Mouse (Mus musculus): Measurements from ENCODE around the gene Sf3a2.

Sf3a2 gene

DNA sequence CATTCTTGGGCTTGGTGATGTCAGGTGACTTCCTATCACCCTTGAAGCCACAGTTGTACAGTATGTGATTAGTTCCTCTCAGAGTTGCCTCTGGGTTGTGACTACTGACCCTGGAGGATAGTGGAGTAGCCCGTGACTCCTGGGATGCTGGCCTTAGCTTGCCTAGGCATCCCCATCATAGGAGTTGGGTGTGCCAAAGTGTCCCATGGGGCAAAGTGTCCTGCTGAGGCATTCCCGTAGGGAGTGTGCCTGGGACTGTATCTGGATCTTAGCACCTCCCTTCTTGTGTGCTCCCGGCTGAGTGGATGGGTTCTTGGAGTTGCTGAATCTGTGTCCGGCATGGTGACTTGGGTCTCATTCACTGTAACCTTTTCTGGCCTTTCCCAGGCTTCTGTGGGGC, 23.0 kb upstream of the Sf3a2 start:
- DNase-seq (ENCODE audit: low read depth in 2 of 2, low spot score in 2 of 2), result no peak

DNA sequence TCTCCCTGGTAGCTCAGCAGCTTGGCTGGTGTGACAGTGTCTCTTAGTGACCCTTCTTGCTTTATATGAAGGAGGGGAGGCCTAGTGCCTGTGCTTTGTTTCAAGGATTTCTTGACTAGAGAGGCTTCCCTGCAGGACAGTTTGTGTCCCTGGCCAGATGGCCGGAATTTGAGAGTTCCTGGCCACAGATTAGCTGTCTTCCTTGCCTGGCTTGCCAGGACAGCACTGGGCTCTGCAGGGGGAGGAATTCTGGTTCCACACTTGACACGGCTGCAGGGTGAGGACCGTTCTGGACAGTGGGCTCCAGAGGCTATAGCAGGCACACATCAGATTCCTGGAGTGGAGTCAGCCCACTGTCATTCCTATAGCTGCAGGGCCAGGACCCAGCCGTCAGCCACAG, 22.3 kb upstream of the Sf3a2 start:
- DNase-seq (ENCODE audit: low read depth in 2 of 2, low spot score in 2 of 2), result no peak

- DNase-seq (ENCODE audit: low read depth in 2 of 2, low spot score in 2 of 2), result no peak
Observed at GRCm38 (mm10) chr10:80776358-80776869, 21.6 kb upstream of the Sf3a2 start.

DNA sequence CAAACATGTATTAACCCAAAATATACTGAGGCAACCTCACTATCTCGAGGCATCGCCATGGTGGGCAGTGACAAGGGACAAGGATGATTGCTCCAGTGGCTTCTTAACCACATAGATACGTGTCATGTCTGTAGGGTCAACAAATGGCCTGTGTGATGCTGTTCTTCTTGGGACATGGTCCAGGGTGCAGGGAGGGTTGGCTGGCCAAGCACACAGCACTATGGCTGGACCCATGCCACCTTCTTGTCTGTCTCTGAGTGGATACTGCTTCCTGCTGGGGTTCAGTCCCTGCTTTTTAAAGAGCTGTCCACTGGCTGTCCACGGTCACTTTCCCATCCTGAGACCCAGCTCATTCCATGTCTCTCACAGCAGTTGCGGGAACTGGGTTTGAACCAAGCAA, 20.9 kb upstream of the Sf3a2 start:
- DNase-seq (ENCODE audit: low read depth in 2 of 2, low spot score in 2 of 2), result no peak

DNA sequence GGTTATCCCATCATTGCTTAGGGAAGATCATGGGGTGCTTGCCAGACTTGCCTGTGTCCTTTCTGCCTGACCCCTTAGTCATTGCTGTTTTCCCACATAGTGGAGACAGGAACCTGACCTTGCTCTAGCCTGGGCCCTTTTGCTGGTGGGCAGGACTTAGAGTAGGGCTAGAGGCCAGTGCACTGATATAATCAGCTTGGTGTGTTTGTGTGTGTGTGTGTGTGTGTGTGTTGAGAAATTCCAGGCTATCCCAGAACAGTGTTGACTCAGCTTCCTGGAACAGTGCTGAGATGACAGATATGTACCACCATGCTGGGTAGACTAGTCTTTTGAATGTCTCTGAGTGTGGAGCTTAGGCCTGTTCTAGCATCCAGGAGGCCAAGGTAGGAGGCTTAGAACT, 18.4 kb upstream of the Sf3a2 start:
- no peak for DNase-seq (ENCODE audit: low read depth in 2 of 2, low spot score in 2 of 2)

GRCm38 (mm10) chr10:80784302-80784701, 13.7 kb upstream of the Sf3a2 start:
- DNase-seq (ENCODE audit: low read depth in 2 of 2, low spot score in 2 of 2), result no peak

GRCm38 (mm10) chr10:80784871-80785270, 13.1 kb upstream of the Sf3a2 start:
- no peak for DNase-seq (ENCODE audit: low read depth in 2 of 2, low spot score in 2 of 2)

GRCm38 (mm10) chr10:80785963-80786362, 12.0 kb upstream of the Sf3a2 start:
- no peak for DNase-seq (ENCODE audit: low read depth in 2 of 2, low spot score in 2 of 2)

- no peak for DNase-seq (ENCODE audit: low read depth in 2 of 2, low spot score in 2 of 2)
Observed at GRCm38 (mm10) chr10:80787517-80787916, 10.5 kb upstream of the Sf3a2 start.

- DNase-seq (ENCODE audit: low read depth in 2 of 2, low spot score in 2 of 2), result no peak
Observed at GRCm38 (mm10) chr10:80790761-80791404, 7.1 kb upstream of the Sf3a2 start.

DNA sequence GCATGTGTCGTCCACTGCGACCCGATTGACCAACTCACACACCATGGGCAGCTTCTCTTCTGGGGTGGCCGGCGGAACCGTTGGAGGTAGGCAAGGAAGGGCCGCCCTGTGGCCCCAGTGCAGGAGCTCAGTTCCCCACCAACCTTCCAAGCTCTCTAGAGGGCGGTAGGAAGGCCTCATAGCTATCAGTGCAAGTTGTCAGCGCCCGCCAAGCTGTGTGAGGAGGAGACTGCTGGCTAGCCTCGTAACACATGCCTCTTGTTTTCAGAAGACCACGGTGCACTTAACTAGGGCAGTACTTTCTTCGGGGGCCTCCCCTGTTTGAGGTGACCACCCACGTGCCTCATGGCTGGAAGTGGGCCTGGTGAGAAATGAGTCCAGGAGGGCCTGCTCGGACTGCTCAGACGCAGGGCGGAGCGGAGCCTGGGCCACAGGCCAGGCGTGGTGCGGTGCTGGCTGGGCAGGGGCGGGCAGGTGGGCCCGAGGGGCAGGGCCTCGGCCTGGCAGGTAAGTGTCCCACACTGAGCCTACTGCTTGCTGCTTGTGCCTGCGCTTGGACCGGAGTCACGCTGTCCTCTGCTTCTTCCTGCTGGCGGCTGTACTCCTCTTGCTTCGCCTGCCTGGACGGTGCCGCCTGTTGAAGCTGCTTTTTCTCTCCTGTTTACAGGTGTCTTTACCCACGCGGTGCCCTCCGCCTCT, 6.4 kb upstream of the Sf3a2 start:
- no peak for DNase-seq (ENCODE audit: low read depth in 2 of 2, low spot score in 2 of 2)

GRCm38 (mm10) chr10:80792175-80793032, 5.6 kb upstream of the Sf3a2 start:
- DNase-seq (ENCODE audit: low read depth in 2 of 2, low spot score in 2 of 2), result no peak

DNA sequence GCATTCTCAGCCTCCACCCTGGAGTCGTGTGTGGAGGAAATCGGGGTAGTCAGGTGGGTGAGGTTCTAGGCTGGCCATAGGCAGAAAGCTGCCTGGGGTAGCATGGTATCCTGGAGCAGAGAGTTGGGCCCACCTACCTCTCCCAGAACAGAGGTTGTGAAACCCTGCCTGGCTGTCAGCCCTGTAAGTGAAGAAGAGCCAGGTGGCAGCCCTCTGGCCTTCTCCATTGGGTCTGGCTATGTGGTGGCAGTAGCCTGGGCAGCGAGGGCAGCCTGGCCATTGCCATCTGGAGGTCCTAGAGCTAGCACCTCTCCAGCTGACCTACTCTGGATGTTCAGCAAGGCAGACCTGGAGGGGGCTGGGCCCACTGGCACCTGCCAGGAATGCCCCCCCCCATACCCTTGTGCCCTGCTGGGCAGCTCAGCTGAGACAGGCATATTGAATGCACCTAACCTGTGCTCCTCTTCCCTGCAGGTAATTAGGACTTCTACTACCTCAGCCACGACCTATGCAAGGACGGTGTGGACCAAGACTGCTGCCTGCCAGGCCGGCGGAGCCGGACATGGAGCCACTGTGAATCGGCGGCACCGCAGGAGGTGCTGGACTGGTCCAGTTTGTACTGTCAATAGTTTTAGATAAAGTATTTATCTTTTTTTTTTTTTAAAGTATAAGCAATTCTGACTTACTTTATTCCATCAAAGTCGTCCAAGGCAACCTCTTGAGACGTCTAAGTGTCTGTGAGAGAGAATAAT, 4.8 kb upstream of the Sf3a2 start:
- no peak for DNase-seq (ENCODE audit: low read depth in 2 of 2, low spot score in 2 of 2)

GRCm38 (mm10) chr10:80793803-80794202, 4.2 kb upstream of the Sf3a2 start:
- no peak for DNase-seq (ENCODE audit: low read depth in 2 of 2, low spot score in 2 of 2)

DNA sequence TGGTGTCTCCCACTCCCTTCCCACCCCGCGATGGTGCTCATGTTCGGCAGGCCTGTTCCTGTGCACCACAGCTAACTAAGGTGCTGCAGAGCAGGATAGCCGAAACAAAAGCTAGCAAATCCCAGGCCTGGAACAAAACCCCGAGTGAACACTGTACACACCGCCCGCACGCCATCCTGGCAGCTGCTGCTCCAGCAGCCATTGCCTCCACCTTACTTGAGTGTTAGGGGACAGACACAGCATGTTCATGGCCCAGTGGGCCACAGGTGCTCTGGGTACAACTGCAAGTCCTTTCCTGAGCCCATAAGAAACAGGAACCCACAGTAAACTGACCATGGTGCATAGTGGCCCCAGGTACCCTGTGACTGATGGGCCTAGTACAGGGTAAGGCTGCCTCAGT, 3.2 kb upstream of the Sf3a2 start:
- no peak for DNase-seq (ENCODE audit: low read depth in 2 of 2, low spot score in 2 of 2)

DNA sequence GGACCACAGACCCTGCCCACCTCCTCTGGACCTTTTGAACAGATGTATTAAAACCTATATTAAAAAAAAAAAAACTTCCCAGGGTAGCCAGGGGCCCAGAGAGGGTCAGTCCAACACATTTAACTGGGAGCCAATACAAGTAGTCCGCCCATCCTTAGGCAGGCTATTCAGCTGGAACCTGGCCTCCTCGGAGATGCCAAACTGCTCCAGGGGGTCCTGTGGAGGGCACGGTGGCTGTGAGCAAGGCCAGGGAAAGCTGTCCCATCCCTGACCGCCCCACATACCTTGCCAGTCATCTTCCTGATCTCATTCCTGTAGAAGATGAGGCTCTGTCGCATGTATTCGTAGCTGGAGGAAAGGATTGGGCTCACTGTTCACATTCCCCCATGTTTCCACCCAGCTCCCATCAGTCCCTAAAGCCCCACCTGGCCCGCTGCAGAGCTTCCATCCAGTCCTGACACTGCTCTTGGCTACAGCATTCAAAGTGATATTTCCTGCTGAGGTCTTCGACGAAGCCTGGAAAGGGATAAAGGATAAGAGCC, 1.6 kb upstream of the Sf3a2 start:
- DNase-seq (ENCODE audit: low read depth in 2 of 2, low spot score in 2 of 2), result no peak

- DNase-seq (ENCODE audit: low read depth in 2 of 2, low spot score in 2 of 2), result no peak
Observed at GRCm38 (mm10) chr10:80797186-80798149, 530 bp upstream of the Sf3a2 start.

DNA sequence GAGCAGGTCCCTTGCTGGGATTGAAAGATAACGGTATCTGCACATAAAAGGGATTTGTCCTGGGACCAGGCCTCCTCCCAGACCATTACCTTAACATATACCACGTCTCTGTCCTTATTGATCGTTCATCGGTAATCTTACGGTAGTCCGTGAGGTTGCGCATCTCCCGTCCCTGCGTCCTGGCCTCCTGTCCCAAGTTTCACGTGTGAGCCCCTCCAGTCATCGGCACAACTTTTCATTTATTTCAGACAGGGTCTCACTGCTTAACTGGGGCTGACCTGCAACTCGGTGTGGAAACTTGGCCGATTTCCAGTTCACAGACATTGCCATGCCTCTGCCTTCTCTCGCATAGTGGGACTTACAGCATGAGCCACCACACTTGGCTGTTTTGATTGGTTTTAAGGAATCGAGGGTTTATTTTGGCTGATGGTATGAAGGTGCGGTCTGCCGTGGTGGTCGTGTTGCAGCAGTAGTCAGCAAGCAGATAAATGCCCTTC, 1.1 kb downstream of the Sf3a2 start:
- no peak for DNase-seq (ENCODE audit: low read depth in 2 of 2, low spot score in 2 of 2)

DNA sequence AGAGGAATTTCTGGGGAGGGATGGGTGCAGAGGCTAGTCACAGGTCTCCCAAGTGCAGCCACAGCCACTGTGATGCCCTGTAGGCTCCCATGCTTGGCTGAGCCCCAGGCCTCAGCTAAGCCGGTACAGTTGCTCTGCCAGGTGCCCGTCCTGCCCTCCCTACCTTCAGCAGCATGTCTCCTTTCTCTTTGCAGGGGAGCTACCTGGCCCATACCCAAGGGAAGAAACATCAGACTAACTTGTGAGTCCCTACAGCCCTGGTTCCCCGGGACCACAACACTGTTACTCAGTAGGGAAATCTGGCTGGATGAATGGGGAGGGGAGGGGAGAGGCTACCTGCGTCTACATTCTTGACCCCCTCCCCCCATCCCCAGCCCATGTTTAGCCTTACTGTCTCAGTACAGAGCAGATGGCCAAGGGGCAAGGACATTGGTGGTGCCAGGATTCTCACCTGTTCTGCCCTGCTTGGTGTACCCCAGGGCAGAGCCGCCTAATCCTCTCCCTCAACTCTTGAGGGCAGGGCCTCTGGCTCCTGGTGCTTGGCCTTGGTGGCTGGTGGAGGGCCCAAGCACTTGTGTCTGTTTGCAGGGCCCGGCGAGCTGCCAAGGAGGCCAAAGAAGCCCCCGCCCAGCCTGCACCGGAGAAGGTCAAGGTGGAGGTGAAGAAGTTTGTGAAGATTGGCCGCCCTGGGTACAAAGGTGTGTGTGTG, 4.4 kb downstream of the Sf3a2 start:
- DNase-seq (ENCODE audit: low read depth in 2 of 2, low spot score in 2 of 2), result no peak

All from CD8-positive naive resting alpha-beta T cell, adult 2 months (primary cell).